Mouse (Mus musculus): ENCODE data around the gene Ppp1r7. TPM values are rescaled to one million over a fixed set of nuclear protein-coding genes. Genes with fewer than 3 reads are reported as not detected.
"Not testable (repeated sequence)": the region's sequence is repeated elsewhere in the genome, so short reads cannot be mapped to it uniquely, and the experiment has no call there.

Ppp1r7 gene
- total RNA-seq (2014; fragmentation: Nextera tagmentation) (8.1 and 40.0 TPM in 2 replicates), total RNA-seq (2017) (21.3 and 29.2 TPM in 2 replicates)

GRCm38 (mm10) chr1:93342648-93343503, at the start of gene Ppp1r7, which contains the start of gene Pask:
Gene Ppp1r7 (plus strand): TSS chr1:93342854.
Gene Pask (minus strand): TSS chr1:93343482.
- peak; percentile 87 for ATAC-seq (replicated peaks; ENCODE audit: poor library complexity, severe bottlenecking)

GRCm38 (mm10) chr1:93294491-93294890, 48.2 kb upstream of the Ppp1r7 start:
- not testable (repeated sequence) for ATAC-seq (replicated peaks; ENCODE audit: poor library complexity, severe bottlenecking)

GRCm38 (mm10) chr1:93299791-93300190, 42.9 kb upstream of the Ppp1r7 start:
- ATAC-seq (replicated peaks; ENCODE audit: poor library complexity, severe bottlenecking): no peak

- ATAC-seq (replicated peaks; ENCODE audit: poor library complexity, severe bottlenecking): no peak
Observed at GRCm38 (mm10) chr1:93300578-93300977, 42.1 kb upstream of the Ppp1r7 start.

DNA sequence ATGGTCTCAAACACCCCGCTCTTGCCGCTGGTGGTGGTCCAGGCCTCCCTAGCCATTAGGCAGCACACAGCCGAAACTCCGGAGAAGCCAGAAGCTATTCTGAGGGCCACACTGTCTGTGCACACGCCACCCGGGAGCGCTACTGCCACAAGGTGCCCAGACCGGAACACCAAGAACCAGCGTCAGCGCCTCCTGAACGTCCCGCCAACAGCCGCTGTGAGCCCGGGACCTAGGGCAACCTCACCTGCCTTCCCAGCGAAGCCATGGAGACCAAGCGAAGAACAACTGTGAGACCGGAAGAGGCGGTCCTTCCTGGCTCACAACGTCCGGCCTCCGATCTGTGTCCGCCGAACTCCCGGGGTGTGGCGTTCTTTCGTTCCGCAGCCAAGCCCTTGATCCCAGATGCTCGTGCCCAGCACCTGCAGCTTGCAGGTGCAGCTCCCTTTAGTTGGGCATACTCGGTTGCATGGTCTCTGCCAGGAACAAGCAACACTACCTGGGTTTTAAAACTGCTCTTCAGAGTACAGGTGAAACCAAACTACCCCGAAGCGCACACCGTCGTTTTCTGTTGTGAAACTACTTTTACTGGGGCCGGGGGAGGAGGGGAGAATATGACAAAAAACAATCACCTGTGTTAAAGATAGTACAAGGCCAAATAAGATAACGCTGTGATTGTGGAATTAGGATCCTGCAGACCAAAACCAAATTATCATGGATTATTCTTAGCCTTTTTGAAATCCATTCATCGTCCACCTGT, 36.9 kb upstream of the Ppp1r7 start, which contains the start of gene Mterf4:
Mterf4 (minus strand) TSS at position 335 of the 757 bp plus-strand sequence.
- peak; percentile 99 for ATAC-seq (replicated peaks; ENCODE audit: poor library complexity, severe bottlenecking)

GRCm38 (mm10) chr1:93323973-93324372, 18.7 kb upstream of the Ppp1r7 start:
- ATAC-seq (replicated peaks; ENCODE audit: poor library complexity, severe bottlenecking): peak; percentile 33; the same call in 1 of the 2 replicates

DNA sequence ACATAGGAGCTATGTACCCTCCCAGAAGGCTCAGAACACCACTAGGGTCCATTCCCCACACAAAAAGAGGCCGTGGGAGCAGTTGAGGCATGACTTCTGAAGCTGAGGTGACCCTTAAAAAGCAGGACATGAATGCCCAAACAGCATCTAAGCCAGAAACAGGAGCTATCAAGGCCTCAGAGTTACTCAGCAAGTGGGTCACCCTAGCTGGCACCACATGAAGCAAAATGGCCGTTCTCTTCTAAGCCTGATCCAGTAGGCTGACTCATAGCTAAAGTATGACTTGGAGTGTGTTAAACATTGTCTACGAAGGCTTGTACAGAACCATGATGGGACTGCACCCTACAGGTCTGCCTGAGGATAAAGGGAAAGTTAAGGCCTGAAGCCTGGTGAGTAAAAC, 16.2 kb upstream of the Ppp1r7 start:
- no peak for ATAC-seq (replicated peaks; ENCODE audit: poor library complexity, severe bottlenecking)

DNA sequence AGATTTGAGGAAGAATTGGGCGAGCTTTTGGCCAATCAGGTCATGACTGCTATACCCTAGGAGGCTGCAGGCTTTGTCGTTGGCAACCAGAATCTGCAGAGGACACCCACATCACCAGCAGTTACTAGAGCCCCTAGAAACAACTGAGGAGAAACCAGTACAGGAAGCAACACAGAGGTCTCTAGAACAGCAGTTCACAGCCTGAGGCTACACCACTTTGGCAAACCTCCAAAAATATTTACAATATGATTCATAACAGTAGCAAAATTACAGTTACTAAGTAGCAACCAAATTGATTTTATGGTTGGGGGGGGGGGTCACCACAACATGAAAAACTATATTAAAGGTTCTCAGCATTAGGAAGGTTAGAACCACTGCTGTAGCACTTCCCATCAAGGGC, 8.0 kb upstream of the Ppp1r7 start:
- no peak for ATAC-seq (replicated peaks; ENCODE audit: poor library complexity, severe bottlenecking)

- ATAC-seq (replicated peaks; ENCODE audit: poor library complexity, severe bottlenecking): peak; percentile 83
Observed at GRCm38 (mm10) chr1:93343504-93344047, 922 bp downstream of the Ppp1r7 start.

DNA sequence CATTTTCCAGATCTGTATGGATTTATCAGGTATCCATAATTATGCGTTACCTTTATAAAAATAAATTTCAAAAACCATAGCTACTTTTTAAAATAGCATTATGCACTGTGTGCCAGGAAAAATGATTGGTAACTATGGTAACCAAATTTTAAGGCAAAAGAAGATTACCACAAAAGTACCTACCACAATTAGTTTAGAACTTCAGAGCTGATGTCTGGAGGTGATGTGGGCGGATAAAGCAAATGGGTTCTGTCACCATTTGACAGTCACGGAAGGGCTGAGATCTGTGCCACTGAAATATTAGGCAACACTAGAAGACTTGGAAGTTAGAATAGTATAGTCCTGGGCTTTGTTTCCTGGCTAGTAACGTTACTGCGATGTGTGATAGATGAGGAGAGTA, 4.5 kb downstream of the Ppp1r7 start:
- ATAC-seq (replicated peaks; ENCODE audit: poor library complexity, severe bottlenecking): no peak

- ATAC-seq (replicated peaks; ENCODE audit: poor library complexity, severe bottlenecking): no peak
Observed at GRCm38 (mm10) chr1:93349701-93350100, 7.0 kb downstream of the Ppp1r7 start.

GRCm38 (mm10) chr1:93352724-93353123, 10.1 kb downstream of the Ppp1r7 start:
- no peak for ATAC-seq (replicated peaks; ENCODE audit: poor library complexity, severe bottlenecking)

- ATAC-seq (replicated peaks; ENCODE audit: poor library complexity, severe bottlenecking): no peak
Observed at GRCm38 (mm10) chr1:93362661-93363060, 20.0 kb downstream of the Ppp1r7 start.

DNA sequence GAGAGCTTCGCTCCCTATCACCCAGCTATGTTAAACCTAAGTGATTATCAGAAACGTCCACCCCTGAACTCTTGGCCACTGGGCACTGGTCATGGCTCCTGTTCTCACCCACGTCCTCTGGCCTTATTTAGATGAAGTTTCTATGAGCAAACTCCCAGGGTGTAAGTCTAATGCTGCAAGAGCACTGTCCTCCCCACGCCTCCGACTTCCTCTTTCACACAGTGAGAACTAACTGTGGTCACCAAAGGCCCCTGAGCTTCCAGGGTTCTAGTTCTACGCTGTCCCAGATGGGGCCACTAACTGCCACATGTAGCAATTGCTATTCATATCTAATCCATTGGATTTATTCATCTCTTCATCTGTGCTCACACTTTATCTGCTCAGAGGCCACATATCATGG, 23.0 kb downstream of the Ppp1r7 start:
- ATAC-seq (replicated peaks; ENCODE audit: poor library complexity, severe bottlenecking): peak; percentile 88

DNA sequence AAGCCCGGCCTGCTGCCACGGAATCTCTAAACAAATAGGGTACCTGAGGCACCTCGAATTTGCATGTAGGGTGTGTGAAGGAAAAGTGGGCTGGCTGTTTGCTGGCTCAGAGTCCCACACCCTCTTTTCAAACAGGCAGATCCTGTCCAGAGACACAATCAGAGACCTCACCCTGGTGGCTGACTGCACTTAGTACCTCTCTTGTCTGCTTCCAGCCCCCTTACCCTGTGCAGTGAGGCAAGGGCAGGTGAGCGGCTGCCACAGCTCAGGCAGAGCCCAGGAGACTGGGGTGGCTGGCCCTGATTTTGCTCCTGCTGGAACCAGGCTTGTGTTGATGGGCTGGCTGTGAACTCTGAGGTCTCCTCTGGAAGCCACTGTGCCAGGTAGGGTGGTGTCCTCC, 31.0 kb downstream of the Ppp1r7 start, which contains the start of gene Ano7:
Ano7 (plus strand) TSS at position 266 of the 400 bp plus-strand sequence.
- ATAC-seq (replicated peaks; ENCODE audit: poor library complexity, severe bottlenecking): no peak

DNA sequence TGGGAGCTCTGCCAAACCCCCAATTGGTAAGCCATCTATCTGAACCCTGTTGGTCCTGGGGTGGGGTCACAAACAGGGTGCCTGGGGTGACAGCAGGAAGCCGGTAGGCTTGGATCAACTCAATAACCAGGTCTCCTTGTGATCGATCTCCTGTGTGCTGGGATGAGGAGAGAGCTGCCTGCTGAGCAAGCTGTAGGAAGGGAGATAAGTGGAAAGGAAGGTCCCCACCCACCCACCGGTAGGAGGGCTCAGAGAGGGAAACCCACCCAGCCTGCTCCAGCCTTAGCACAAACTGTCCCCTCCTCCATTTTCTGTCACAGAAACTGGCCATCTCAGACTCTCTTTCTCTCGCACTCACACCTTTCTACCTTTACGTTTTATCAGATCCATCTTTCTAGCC, 34.7 kb downstream of the Ppp1r7 start:
- ATAC-seq (replicated peaks; ENCODE audit: poor library complexity, severe bottlenecking): no peak

- no peak for ATAC-seq (replicated peaks; ENCODE audit: poor library complexity, severe bottlenecking)
Observed at GRCm38 (mm10) chr1:93379117-93379516, 36.5 kb downstream of the Ppp1r7 start.

GRCm38 (mm10) chr1:93387198-93387597, 44.5 kb downstream of the Ppp1r7 start:
- ATAC-seq (replicated peaks; ENCODE audit: poor library complexity, severe bottlenecking): no peak

GRCm38 (mm10) chr1:93388906-93389305, 46.3 kb downstream of the Ppp1r7 start:
- no peak for ATAC-seq (replicated peaks; ENCODE audit: poor library complexity, severe bottlenecking)

GRCm38 (mm10) chr1:93401191-93402052, 58.8 kb downstream of the Ppp1r7 start:
- ATAC-seq (replicated peaks; ENCODE audit: poor library complexity, severe bottlenecking): peak; percentile 83

All from granulocyte monocyte progenitor cell, adult 5-6 weeks (primary cell).